Mouse (Mus musculus): ENCODE measurements around the gene Cebpzos.
A peak's percentile ranks its signal among the peaks of the same experiment; 100 is the strongest.

Cebpzos gene

DNA sequence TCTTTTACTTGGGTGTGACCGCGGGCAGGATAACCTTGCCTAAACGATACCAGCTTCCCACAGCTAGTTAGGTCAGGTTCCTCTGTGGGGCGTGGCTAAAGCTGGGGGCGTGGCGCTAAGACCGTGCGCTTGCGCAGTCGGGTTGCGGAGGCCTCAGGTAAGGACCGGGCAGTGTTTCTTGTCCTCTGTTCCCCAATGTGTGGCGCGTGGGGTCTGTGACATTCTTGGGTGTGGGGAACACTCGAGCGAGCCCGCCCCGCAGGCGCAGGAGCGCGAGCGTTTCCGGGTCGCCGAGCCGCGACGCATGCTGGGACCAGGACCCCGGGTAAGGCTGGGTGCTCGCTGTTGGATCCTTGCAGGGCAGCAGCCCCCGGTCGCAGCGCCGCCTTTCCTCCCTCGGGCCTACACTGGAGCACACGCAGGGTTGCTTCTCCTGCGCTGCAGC, at the start of gene Cebpzos:
TSS of gene Cebpzos (plus strand) at position 132 of the 445 bp plus-strand sequence.
- DNase-seq, result peak; percentile 92

DNA sequence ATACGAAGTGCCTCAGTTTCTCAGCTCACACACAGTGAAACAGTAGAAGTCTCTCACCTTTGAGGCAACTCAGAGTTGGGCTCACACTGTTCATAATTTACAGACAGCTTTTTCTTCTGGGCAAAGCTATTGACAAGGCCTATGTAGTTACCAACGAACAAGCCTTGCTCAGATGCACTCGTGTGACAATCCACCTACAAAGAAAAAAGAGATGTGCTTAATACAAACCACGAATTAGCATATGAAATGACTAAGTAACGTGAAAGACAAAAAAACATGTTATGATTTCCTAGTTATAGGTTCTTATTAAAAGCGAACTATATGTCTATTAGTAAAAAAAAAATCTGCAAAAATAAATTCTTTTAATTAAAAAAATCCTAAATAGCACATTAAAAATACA, 42.4 kb upstream of the Cebpzos start:
- no peak for DNase-seq

DNA sequence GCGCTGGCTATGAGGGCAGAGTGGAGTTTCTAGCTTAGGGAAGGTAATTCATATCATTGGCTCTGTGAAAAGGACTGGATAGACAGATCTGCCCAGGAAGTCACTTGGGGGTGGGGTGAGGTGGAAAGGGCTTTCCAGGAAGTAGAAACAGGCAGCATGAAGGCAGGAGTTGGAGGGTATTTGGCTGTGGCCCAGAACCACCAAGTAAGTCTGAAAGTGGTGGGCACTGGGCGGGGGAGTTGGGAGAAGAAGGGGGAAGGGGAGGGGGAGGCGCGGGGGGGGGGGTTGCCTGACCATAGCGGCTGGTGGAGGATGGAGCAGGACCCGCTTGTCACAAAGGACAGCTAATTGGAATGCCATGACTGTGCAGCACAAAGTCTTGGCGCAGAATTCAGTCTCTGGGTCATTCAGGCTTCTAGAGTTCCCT, 34.4 kb upstream of the Cebpzos start:
- peak; percentile 29 for DNase-seq

DNA sequence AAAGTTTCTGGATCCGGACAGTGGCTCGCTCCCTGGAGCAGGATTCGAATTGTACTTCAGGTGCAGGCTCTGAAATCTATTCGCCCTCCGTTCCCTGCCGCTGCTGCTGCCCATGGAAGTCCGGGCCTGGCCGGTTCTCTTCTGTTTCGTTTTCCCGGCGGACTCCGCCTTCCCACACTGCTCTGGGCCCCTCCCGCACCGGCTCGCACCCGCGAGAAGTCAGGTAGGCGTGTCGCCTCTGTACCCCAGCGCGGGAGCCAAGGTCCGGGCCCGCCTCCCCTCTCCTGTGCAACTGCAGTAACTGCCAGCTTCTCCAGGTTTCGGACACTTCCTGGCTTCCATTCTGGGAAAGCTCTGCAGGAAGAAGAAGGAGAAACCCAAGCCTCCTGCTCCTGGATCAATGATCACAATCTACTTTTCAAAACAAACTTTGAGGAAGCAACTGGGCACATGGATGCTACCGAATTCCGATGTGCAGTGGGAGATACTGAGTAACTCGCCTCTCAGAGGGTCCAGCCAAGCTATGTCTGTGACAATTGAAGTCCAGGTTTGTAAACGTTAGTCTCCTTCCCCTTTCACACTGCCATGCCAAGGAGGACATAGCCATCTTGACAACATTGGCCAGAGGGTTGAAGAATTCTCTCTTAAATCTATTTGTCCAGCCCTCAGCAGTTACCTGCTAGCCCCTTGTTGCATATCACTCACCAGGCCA, 33.7 kb upstream of the Cebpzos start, which contains the start of gene Eif2ak2:
TSS of gene Eif2ak2 (minus strand) at position 173 of the 712 bp plus-strand sequence.
- peak; percentile 93 for DNase-seq

DNA sequence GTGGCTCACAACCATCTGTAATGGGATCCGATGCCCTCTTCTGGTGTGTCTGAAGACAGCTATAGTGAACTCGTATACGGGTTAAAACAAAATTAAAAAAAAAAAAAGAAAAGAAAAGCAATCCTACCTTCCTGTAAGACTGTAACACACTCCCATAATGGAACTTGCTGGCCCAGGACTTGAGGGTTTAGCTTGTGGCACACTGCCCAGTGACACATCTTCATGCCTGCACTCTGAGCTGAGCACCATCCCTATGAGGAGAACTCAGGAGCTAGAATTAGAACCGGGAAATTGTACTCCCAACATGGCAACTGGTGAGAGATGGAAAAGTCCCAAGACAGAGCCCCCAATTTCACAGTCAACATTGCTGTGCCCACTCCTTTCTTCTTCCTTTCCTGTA, 33.0 kb upstream of the Cebpzos start:
- DNase-seq, result no peak

DNA sequence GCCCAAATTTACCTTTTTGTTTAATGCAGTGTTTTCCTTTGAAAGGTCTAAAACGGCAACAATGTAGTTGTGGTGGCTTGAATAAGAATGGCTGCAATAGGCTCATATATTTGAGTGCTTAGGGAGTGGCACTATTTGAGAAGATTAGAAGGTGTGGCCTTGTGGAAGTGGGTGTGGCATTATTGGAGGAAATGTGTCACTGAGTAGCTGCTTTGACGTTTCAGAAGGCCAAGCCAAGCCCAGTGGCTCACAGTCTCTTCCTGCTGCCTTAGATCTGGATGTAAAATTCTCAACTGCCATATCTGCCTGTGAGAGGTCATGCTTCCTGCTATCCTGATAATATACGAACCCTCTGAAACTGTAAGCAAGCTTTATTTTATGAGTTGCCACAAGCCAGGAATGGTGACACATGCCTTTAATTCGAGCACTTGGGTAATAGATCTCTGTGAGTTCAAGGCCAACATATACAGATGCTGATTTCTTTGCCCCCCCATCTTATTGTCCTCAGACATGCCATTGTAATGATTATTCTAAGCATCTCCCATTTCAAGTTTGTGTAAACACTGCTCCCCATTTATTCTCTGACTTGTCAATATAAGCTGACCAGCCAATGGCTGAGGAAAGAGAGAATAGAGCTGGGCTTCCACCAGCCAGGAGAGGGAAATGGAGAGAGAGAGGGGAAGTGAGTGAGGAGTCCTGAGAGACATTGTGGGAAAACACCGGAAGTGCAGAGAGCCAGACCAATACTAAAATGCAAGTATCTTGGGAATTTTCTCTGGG, 30.8 kb upstream of the Cebpzos start:
- DNase-seq, result no peak

DNA sequence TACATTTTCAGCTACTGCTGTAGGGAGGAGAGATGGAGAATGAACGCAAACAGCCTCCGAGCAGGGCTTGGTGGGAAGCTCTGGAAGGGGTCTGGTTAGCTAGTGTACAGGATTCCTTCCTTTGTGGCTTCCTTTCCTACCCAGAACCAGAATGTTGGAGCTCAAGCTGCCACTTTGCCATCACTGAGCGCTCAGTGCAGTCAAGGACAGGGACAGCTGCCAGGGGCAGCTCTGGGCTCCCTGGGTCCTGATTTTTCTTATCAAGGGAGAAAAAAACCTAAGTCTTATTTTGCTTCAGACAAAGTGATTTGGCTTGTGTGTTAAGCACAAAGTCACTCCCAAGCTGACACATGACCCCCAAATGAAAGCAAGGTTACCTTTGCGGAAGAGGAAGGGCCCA, 27.7 kb upstream of the Cebpzos start:
- no peak for DNase-seq

DNA sequence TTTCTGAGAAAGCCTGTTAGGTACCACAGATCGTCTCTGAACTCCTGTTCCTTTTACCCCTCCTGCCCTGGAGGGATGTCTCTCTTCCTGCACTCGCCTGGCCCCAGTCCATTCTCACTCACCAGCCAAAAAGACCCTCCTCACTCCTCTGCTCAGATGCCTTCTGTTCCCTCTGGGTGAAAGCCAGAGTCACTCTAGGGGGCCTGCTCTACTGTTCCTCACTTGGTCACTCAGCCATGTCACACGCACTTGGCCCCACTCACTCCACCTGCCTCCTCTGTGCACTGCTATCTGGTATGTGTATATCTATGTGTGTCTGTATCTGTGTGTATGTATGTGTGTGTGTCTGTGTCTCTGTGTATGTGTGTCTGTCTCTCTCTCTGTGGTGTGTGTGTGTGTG, 27.1 kb upstream of the Cebpzos start:
- DNase-seq, result no peak

DNA sequence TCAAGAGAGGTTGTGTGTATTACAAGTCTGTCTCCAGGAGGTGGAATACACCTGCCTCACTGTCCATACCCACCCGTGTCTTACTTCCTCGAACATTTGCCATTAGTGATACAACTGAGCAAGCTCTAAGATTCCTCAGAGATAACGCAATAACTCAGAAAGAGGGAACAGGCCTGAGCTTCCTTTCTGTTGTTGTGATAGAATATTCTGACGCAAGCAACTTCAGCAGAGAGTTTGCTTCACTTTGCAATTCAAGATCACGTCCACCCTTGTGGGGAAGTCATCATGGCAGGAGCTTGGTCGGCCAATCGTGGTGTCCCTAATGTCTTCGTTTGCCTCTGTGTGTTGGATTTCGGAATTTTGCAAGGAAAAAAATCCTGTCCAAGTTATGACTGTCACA, 25.3 kb upstream of the Cebpzos start:
- no peak for DNase-seq

DNA sequence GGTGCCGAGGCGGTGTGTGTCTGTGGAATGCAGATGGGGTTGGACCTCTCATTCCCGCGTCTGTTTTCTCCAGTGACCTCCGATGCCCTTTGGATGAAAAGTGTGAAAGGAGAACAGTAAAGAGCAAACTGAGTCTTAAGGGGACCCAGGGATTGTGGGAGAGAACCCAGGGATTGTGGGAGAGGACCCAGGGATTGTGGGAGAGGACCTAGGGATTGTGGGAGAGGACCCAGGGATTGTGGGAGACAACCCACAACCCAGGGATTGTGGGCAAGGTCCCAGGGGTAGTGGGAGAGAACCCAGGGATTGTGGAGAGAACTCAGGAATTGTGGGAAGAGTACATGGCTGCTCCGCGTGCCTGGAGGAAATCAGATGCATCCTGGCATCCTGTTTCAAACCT, 21.3 kb upstream of the Cebpzos start:
- DNase-seq, result no peak

DNA sequence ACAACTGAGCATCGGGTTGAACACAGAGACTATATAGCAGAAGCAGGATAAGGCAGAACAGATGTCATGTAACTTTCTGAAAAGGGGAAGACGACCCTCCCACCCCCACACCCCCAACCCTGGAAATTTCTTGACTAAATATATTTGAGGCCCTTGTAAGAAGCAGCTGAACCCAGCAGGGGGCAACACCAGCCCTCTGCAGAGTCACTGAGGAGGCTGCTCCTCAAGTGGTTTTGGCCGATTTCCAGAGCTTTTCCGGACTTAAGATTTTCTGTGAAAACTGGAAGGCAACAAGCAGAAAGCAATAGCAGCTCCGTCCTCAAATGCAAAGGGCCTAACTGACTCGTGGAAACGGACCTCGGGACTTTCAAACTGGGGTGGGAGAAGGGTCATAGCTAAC, 20.9 kb upstream of the Cebpzos start:
- DNase-seq, result peak; percentile 72

DNA sequence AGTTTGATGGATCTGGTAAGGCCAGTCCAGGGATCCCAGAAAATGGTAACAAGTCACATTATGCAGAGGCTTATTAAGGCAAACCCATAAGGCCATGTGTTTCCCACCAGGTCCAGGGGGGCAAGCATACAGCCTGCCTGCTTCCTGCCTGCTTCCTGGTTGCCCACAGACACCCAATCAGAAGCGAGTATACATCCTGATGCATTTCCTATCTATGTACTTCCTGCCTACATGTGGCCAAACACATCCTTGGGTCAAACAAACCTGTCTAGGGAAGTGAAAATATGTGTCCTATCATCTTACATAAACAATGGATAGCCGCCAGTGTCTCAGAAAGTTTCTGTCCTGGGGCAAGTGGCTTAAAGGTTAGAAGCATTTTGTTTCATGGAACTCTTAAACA, 13.1 kb upstream of the Cebpzos start:
- no peak for DNase-seq

DNA sequence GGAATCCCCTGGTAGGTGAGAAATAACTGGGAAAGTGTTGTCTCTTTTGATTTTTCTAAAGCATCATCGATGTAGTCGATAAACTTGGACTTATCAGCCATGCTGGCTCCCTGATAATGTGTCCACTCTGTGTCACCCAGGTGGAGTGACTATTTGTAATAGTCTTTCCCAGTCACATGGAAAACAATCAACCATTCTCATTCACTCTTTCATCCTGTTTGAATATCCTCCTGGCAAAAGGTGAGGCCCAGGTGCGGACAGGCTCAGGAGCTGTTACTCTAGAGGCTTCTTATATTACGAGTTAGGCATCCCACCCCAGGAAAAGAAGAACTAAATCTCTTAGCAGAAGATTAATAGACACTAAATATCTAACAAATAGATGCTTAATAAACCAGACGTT, 9.4 kb upstream of the Cebpzos start, which contains the start of gene Sult6b1:
TSS of gene Sult6b1 (minus strand) at position 101 of the 400 bp plus-strand sequence.
- DNase-seq, result no peak

DNA sequence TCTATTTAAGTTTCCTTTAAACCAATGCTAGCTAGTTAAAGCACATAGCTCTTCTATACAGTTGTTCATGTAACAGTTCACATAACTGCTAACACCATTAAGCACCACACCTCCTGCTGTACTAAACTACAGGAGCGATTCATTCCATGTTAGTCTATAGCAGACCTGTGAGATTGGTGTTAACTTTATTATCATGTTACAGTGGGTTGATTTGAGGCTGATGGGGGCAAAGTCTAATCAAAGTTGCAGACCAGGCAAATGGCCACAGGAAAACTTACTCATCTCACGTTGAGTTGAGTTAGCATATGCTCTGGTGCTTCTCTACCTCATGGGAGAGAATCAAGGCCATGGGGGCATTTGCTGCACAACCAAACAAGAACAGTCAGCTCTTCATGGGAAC, 6.9 kb upstream of the Cebpzos start:
- no peak for DNase-seq

DNA sequence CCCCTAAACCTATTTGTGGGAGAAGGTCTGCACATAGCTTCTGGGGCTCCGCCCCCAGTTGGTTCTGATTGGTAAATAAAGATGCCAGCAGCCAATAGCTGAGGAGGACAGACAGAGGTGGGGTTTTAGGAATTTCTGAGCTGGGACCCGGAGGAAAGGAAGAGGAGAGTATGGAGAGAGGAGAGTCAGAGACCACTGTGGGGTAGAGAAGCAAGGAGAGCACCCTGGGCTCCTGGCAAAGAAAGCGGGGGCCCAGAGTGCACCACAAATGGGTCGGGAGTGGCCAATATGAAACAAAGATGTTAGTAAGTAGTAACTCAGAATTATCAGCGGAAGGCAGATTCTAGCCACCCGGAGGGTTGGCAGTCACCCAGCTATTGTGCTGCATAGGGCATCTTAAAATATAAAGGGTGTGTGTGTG, 3.4 kb upstream of the Cebpzos start:
- peak; percentile 30 for DNase-seq

DNA sequence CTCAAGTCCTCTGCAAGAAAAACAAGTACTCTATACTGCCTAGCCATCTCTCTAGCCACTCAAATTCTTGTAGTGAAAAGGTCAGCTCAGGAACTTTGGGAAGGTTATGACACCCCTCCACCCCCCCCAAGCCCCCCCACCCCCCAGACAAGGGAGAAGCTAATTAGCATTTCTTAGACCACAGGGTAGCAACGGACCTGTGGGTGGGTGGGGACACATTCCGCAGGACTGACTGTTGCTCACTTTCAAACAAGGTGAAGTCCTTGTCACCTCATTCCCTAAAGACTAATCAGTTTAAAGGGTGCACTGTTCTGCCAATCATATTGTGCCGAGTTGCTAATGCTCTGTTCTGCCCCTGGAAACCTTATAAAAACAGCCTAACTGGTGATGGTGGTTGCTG, 2.4 kb upstream of the Cebpzos start:
- no peak for DNase-seq

DNA sequence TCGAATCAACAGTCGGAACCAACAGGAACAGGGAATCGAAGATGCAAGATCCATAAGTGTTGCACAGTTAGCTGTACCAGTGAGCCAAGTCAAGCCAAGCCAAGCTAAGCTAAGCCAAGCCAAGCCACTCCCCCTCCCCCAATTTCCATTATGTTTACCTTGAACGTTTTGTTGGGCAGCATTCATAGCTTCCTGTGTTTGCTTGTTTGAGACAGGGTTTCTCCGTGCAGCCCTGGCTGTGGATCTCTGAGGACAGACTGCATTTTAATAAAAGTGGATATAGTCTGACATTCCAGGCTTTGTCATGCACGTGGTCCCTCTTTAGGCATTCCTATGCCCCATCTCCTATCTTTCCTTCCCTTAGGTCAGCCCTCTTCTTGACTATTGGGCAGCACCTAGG, 528 bp upstream of the Cebpzos start:
- DNase-seq, result no peak

DNA sequence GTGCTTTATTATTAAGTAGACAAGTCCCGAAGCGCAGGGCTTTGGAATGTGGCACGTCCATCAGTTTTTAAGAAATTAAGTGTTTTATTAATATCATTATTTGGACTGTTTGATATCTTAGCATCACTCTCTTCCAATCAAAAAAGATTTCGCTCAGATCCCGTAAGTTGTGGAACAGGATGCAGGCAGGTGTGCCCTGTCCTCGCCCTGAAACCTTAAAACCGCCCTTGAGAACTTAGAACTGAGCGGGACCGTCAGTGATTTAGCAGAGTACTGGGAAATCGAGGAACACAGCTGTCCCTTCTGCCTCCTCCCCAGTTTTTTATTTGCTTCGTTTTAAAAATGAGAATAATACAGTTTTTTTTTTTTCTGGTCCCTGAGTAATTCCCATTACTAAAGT, 599 bp downstream of the Cebpzos start:
- DNase-seq, result no peak

DNA sequence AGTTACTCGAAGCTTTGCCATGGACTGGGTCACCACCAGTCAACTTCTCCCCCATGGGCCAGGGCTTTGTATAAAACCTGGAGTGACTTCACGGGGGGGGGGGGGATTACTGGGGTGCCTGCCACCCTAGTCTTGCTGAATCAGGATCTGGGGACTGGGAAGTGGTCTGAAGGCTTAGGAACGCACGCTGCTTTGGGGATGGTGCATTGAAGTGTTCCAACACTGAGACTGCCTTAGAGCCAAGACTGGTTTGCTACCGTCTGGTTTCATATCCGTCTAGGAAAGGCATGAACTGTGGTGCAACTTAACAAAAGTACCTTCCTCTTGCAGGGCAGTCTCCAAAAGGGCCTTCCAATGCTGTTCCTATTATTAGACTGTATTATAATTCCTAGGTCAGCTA, 1.4 kb downstream of the Cebpzos start:
- no peak for DNase-seq

DNA sequence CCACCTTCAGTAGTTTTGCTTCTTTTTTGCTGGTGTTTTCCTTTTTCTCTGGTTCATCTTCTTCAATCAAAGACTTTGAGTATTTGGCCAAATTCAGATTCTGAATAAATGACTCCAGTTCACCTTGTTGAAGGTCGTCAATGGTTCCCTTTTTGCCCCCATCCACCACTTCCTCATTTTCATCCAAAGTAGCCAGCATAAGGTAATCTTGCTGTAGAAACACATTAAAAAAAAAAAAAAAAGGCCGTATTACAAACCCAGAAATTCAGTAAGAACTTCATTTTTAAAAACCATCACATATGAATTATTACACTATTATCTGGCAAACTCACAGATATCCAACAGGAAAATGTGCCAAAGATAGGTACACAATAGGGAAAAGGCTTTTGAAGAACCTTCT, 19.6 kb downstream of the Cebpzos start:
- DNase-seq, result no peak

DNA sequence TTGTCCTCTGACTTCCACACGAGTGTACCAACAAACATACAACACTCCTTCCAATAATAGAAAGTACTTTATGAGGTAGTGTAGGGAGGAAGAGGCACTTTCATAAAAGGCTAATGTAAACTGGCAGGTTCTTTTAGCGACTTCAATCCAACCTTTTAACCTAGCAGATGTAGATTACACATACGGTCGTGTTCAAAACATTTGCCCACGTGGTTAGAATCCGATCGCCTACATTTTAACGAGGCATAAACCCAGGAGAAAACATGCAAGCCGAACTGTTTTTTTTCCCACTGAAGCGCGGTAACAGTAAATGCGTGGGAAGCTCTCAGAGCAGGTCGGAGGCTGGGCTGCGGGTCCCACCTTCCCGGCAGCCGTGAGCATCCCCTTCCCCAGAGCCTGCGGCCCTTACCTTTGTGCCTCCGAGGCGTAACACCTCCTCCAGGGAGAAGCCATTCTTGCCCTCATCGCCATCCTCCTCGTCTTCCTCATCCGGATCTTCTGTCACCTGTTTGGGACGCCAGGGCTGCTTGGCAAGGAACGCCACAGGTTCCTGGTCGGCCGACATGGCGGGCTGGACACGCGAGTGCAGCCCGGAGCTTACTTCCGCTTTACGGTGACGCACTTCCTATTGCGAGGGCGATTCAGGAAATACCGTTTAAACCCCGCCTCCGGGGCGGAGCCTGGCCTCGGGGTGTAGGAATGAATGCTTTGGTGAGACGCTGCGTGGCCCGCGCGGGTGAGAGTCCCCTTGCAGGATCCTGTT, 20.3 kb downstream of the Cebpzos start, which contains the start of the genes Cebpz and Ndufaf7:
TSS of gene Cebpz (minus strand) at position 601 of the 763 bp plus-strand sequence.
TSS of gene Ndufaf7 (plus strand) at position 671 of the 763 bp plus-strand sequence.
- peak; percentile 98 for DNase-seq

DNA sequence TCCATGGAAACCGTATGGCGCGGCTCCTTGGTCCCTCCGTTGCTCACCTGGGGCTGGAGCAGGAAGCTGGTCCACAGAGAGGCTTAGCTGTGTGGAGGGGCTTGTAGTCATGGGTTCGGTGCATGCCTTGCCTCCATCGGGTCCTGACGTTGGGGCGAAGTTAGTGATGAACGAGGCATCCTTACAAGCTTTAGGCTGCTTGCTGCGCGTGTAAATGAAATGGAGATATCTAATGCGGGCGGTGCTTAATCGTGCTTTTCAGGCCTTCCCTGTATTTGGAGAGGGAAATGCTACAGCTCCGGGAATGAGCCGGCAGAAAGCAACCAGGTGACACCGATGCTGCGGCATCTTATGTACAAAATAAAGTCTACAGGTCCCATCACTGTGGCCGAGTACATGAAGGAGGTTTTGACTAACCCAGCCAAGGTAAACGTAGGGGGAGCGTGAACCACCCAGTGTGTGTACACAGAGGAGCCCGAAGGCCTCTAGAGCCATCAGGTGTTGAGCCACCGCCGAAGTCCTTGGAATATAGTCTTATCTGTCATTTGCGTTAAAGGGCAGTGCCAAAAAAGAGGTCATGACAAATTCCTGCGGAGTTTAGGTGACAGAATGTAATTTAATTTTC, 21.0 kb downstream of the Cebpzos start:
- no peak for DNase-seq

DNA sequence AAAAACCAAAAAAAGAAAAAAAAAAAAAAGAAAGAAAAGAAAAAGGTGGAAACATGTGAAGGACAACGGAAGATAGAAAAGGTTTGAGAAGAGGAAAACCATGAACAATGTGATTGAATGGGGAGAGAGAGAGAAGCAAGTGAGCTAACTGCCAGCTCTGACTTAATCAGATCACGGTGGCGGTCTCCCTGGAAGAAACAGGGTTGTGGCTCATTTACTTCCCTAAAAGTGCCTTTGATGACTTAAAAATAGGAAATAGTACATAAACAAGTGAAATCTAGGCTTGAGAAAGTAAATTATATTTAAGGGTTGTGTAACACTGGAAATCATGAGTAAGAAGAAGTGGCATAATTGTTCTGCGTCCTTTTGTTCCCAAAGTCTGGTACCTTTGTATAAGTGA, 22.6 kb downstream of the Cebpzos start:
- DNase-seq, result no peak

All from kidney, postnatal 14 days (tissue).